Mouse (Mus musculus) heart, postnatal 0 days (tissue): ENCODE data around the gene Cabp7. TPM values are rescaled to one million over a fixed set of nuclear protein-coding genes. Genes with fewer than 3 reads are reported as not detected.
A peak's percentile ranks its signal among the peaks of the same experiment; 100 is the strongest.

Source experiments
- ATAC-seq: fragments of 200-750 bp; cut with Nextera tagmentation; 2 replicates; pipeline ENCODE4 v1.8.0; 2017; ENCODE audit warnings: low read depth, moderate number of reproducible peaks, moderate library complexity; ENCODE audit not compliant: insufficient read depth
- DNase-seq: peaks from one replicate; pipeline ENCODE4 v3.0.0-alpha.2; 2016; ENCODE audit warnings: low spot score
- H3K27ac ChIP-seq: fragments of 300-500 bp; sonication (generic); 2 replicates; pipeline ENCODE4 v1.5.1; 2014; ENCODE audit warnings: low read depth, mild to moderate bottlenecking
- H3K27me3 ChIP-seq: fragments of 300-500 bp; sonication (generic); 2 replicates; pipeline ENCODE4 v1.6.1; 2014; ENCODE audit warnings: low read length, mixed read lengths; ENCODE audit not compliant: control insufficient read depth, insufficient read depth
- H3K36me3 ChIP-seq: fragments of 300-500 bp; sonication (generic); replicated peaks from 2 replicates; pipeline ENCODE4 v1.6.1; 2014; ENCODE audit warnings: low read length, mixed read lengths; ENCODE audit not compliant: control insufficient read depth, insufficient read depth
- H3K4me1 ChIP-seq: fragments of 300-500 bp; sonication (generic); 2 replicates; pipeline ENCODE4 v1.6.1; 2014; ENCODE audit warnings: antibody characterized with exemption; ENCODE audit not compliant: control insufficient read depth, insufficient read depth
- H3K4me2 ChIP-seq: fragments of 300-500 bp; sonication (generic); 2 replicates; pipeline ENCODE4 v1.6.1; 2014; ENCODE audit warnings: low read depth, mild to moderate bottlenecking, low read length, moderate library complexity
- H3K4me3 ChIP-seq: fragments of 300-500 bp; sonication (generic); 2 replicates; pipeline ENCODE4 v1.5.1; 2014; ENCODE audit warnings: low read depth, low read length
- H3K9ac ChIP-seq: fragments of 300-500 bp; sonication (generic); replicated peaks from 2 replicates; pipeline ENCODE4 v1.6.1; 2014; ENCODE audit warnings: low read depth, low read length, mixed read lengths
- H3K9me3 ChIP-seq: fragments of 300-500 bp; sonication (generic); replicated peaks from 2 replicates; pipeline ENCODE4 v1.6.1; 2016; ENCODE audit warnings: low read length; ENCODE audit not compliant: control insufficient read depth
- CTCF ChIP-seq: IDR thresholded peaks from 2 replicates; pipeline ENCODE4 v1.5.1; 2016; ENCODE audit warnings: antibody characterized with exemption, control low read depth, low read depth
- EP300 ChIP-seq: IDR thresholded peaks from 2 replicates; pipeline ENCODE4 v1.6.1; 2016; ENCODE audit warnings: antibody characterized with exemption, low read depth
- WGBS: fragments of 180-500 bp; shearing (Covaris S2); extraction: QIAGEN DNeasy Blood & Tissue Kit; methylation state at CpG from one replicate; pipeline ENCODE4 v1.1.7; 2014; 5-methylcytosine and 5-hydroxymethylcytosine counted together
- polyA plus RNA-seq: library from polyadenylated mRNA; unstranded; fragments of >200 nt; fragmentation: Nextera tagmentation; extraction: Ambion mirVana; gene quantifications from 2 replicates; pipeline ENCODE4 v1.2.1, GENCODE M21; 2015
- total RNA-seq: library from RNA; depleted of rRNA; stranded (reverse); fragments of >200 nt; gene quantifications from 2 replicates; pipeline ENCODE4 v1.2.3, GENCODE M21; 2014; ENCODE audit warnings: low replicate concordance

The Cabp7 gene
- total and polyA plus RNA-seq, 2 experiments from 2014 or later = 0.07 TPM; not detected in 1

DNA sequence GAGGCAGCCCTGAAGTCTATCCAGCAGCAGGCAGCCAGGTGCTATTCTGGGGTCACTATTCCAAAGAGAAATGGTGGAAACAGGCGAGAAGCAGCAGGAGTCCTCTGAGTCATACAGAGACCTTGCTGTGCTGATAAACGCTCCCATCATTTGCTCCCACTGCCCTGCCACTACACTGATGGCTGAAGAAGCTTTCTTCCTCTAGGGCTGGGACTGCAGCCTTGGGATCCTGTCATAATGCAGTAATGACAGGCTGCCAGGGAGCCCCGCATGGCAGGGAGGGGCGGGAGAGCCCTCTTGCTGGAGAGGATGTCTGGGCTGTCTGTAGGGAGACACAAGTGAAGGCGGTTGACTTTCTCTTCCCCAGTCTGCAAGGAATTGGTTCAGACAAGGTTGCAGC is 17.9 kb upstream of the Cabp7 start:
- Histone ChIP-seq H3K4me3 (no peak overlapping the region), H3K4me2 (no peak overlapping the region), H3K36me3 (peaks cover 19% of the 10 kb centered on the region), H3K9me3 (no peaks in the 10 kb centered on the region), H3K27me3 (peaks cover 14% of the 10 kb centered on the region), H3K9ac (no peak overlapping the region), H3K4me1 (no peaks in the 10 kb centered on the region), H3K27ac (no peak overlapping the region)
- ATAC-seq (no peak), DNase-seq (no peak)
- WGBS = 37% methylated on average over 5 of the region's 5 CpGs
- TF ChIP-seq CTCF = no peak
- no peak for TF ChIP-seq EP300

DNA sequence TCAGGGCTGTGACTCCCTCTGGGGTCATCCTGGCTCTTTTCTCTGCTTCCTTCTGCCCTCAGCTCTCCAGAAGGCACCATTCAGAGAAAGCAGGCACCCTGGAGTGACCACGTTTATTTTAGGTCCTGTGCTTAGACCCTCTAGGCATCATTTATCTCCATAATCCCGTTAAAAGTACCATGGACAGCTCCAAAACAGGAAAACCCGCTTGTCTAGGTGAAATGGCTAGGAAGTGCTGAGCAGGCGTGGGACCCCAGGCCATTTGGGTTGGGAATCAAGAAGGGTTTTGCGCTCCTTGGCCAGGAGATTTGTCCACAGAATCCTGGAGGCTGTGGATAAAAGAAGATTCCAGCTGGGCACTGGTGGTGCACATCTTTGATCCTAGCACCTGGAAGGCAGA is 17.1 kb upstream of the Cabp7 start:
- ATAC-seq (no peak), DNase-seq (no peak)
- H3K9me3 ChIP-seq = no peaks in the 10 kb centered on the region
- 16% methylated on average over 5 of the region's 5 CpGs for WGBS
- H3K36me3 ChIP-seq = peaks cover 12% of the 10 kb centered on the region; the same call in 1 of the 2 replicates
- no peak overlapping the region for H3K4me2 ChIP-seq
- peaks cover 14% of the 10 kb centered on the region for H3K27me3 ChIP-seq
- TF ChIP-seq CTCF = no peak
- TF ChIP-seq EP300 = no peak
- no peaks in the 10 kb centered on the region for H3K4me1 ChIP-seq
- no peak overlapping the region for H3K4me3 ChIP-seq
- no peak overlapping the region for H3K27ac ChIP-seq
- H3K9ac ChIP-seq = no peak overlapping the region

DNA sequence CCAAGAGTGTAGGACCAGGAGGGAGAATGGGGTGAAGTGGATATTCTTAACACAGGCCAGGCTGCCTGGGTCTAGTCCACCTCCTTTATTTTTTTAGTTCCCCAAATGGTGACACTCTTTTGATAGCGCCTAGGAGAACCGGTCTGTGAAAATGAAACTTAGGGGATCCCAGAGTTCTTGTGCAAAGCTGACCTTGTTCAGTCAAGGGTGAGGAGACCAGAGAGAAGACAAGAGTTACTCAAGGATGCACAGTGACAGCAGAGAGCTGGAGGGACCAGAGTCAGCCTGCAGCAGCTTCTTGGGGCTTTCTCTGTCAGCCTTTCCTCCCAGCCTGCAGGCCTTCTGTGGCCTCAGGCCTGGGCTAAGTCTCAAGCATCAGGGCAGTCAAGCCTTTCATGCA is 15.9 kb upstream of the Cabp7 start:
- TF ChIP-seq EP300 (no peak), CTCF (no peak)
- Histone ChIP-seq H3K9ac (no peak overlapping the region), H3K27ac (no peak overlapping the region), H3K4me2 (no peak overlapping the region), H3K36me3 (peaks cover 9% of the 10 kb centered on the region; the same call in 1 of the 2 replicates), H3K4me1 (no peaks in the 10 kb centered on the region), H3K27me3 (peaks cover 14% of the 10 kb centered on the region), H3K4me3 (no peak overlapping the region), H3K9me3 (no peaks in the 10 kb centered on the region)
- no peak for DNase-seq
- no peak for ATAC-seq
- WGBS = 15% methylated on average over 2 of the region's 2 CpGs

DNA sequence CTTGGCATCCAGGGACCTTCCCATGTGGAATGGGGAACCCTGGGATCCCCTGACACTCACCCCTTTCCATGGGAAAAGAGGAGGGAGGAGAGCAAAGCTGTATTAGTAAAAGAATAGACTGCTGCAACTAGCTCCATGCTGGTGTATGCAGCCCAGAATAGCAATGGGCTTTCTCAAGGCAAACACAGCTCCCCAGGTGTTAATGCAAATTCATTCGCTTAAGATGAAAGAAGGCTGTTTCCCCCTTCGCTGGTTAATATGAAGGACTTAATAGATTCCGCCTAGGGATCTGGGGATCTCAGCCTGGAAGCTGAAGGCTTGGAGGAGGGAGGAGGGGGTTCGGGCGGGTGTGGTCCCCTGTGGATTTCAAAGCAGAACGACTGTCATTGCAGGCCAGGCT is 15.4 kb upstream of the Cabp7 start:
- ATAC-seq = no peak

DNA sequence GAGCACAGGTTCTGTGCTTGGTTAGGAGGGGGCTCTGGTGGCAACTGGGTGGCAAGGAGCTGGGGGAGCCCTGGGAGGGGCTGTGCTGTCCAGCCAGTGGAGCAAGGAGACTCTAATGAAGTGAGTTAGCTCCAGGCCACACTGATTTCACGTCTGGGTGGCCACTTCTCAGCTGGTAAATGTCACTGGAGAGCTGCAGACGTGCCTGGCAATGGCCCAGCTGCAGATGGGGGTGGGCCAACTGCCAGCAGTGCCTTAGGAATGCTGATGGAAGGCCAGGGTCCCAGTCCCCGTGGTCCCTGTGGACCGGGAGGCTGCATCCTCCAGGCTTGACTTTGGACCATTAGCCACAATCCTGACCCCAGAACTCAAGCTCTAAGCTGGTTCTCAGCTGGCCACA is 13.9 kb upstream of the Cabp7 start:
- peak; percentile 73 for ATAC-seq
- 5% methylated on average over 4 of the region's 4 CpGs for WGBS
- Histone ChIP-seq H3K27me3 (peaks cover 18% of the 10 kb centered on the region), H3K4me3 (no peak overlapping the region), H3K9ac (no peak overlapping the region), H3K4me1 (no peaks in the 10 kb centered on the region), H3K9me3 (no peaks in the 10 kb centered on the region), H3K27ac (no peak overlapping the region), H3K4me2 (no peak overlapping the region), H3K36me3 (no peaks in the 10 kb centered on the region)
- no peak for TF ChIP-seq CTCF
- no peak for TF ChIP-seq EP300
- DNase-seq = peak; percentile 20

More for the DNA sequence above, 15.4 kb upstream of the Cabp7 start:
- Histone ChIP-seq H3K9me3 (no peaks in the 10 kb centered on the region), H3K27ac (no peak overlapping the region), H3K4me3 (no peak overlapping the region), H3K4me1 (no peaks in the 10 kb centered on the region), H3K36me3 (peaks cover 6% of the 10 kb centered on the region; the same call in 1 of the 2 replicates), H3K4me2 (no peak overlapping the region), H3K27me3 (peaks cover 14% of the 10 kb centered on the region), H3K9ac (no peak overlapping the region)
- WGBS = 14% methylated on average over 6 of the region's 6 CpGs
- no peak for TF ChIP-seq CTCF
- no peak for TF ChIP-seq EP300
- DNase-seq = no peak

DNA sequence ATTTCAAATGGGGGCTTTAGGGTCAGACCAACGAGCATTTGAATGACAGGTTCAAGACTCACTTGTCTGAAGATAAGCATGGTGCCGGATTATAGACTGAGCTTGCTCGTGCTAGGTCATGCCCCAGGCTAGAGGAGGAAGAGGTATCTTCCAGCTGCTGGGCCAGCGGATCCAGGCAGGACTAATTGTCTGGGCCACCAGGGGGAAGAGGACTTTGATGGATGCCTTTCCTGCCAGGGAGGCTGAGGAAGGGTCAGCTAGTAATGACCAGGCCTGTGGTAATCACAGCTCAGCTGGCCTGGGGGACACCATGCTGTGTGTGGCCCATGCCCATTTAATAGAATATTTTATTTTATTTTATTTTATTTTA is 11.2 kb upstream of the Cabp7 start:
- H3K4me1 ChIP-seq = no peaks in the 10 kb centered on the region
- H3K4me2 ChIP-seq = no peak overlapping the region
- no peak overlapping the region for H3K4me3 ChIP-seq
- peaks cover 20% of the 10 kb centered on the region for H3K27me3 ChIP-seq
- H3K9me3 ChIP-seq = no peaks in the 10 kb centered on the region; the same call in 1 of the 2 replicates
- ATAC-seq = no peak
- 37% methylated on average over 4 of the region's 4 CpGs for WGBS
- DNase-seq = no peak
- H3K9ac ChIP-seq = no peak overlapping the region
- no peak overlapping the region for H3K27ac ChIP-seq
- H3K36me3 ChIP-seq = no peaks in the 10 kb centered on the region
- TF ChIP-seq EP300 (no peak), CTCF (no peak)
